Mouse (Mus musculus): Measurements from ENCODE around the gene Stmn1. TPM values are rescaled to one million over a fixed set of nuclear protein-coding genes. Genes with fewer than 3 reads are reported as not detected.

Gene Stmn1
- polyA plus RNA-seq, 1 experiment, result 109 TPM

GRCm38 (mm10) chr4:134449595-134450391 lies 18.3 kb upstream of the Stmn1 start:
- peaks cover 42% of the 10 kb centered on the region for H3K4me1 ChIP-seq (ENCODE audit: control insufficient read depth, insufficient read depth, low read length)
- TF ChIP-seq POLR2A (IDR thresholded peaks at IDR 0.05; ENCODE audit: control insufficient read depth, low read depth, low read length) (no peak), CTCF (IDR thresholded peaks at IDR 0.05; ENCODE audit: control insufficient read depth, insufficient read depth, insufficient replicate concordance, low read depth, low read length) (no peak)
- no peaks in the 10 kb centered on the region for H3K36me3 ChIP-seq (ENCODE audit: control insufficient read depth, insufficient read depth, low read length)
- H3K27ac ChIP-seq (ENCODE audit: control insufficient read depth, insufficient read depth, low read depth, low read length), result no peak overlapping the region; the same call in 1 of the 2 replicates
- H3K4me3 ChIP-seq (ENCODE audit: control insufficient read depth, low read depth, low read length), result peak overlapping the region; percentile 87
- no peaks in the 10 kb centered on the region; the same call in 1 of the 2 replicates for H3K27me3 ChIP-seq (ENCODE audit: control insufficient read depth, insufficient read depth, low read length)

GRCm38 (mm10) chr4:134450392-134451195 lies 17.5 kb upstream of the Stmn1 start:
- H3K36me3 ChIP-seq (ENCODE audit: control insufficient read depth, insufficient read depth, low read length), result no peaks in the 10 kb centered on the region
- peak overlapping the region; percentile 78 for H3K4me3 ChIP-seq (ENCODE audit: control insufficient read depth, low read depth, low read length)
- TF ChIP-seq CTCF (IDR thresholded peaks at IDR 0.05; ENCODE audit: control insufficient read depth, insufficient read depth, insufficient replicate concordance, low read depth, low read length), result no peak
- TF ChIP-seq POLR2A (IDR thresholded peaks at IDR 0.05; ENCODE audit: control insufficient read depth, low read depth, low read length), result no peak
- no peaks in the 10 kb centered on the region; the same call in 1 of the 2 replicates for H3K27me3 ChIP-seq (ENCODE audit: control insufficient read depth, insufficient read depth, low read length)
- peak overlapping the region; percentile 66 for H3K27ac ChIP-seq (ENCODE audit: control insufficient read depth, insufficient read depth, low read depth, low read length)
- peaks cover 42% of the 10 kb centered on the region for H3K4me1 ChIP-seq (ENCODE audit: control insufficient read depth, insufficient read depth, low read length)

- no peak overlapping the region for H3K4me3 ChIP-seq (ENCODE audit: control insufficient read depth, low read depth, low read length)
- TF ChIP-seq POLR2A (IDR thresholded peaks at IDR 0.05; ENCODE audit: control insufficient read depth, low read depth, low read length), result no peak
- no peak for TF ChIP-seq CTCF (IDR thresholded peaks at IDR 0.05; ENCODE audit: control insufficient read depth, insufficient read depth, insufficient replicate concordance, low read depth, low read length)
- H3K27ac ChIP-seq (ENCODE audit: control insufficient read depth, insufficient read depth, low read depth, low read length), result no peak overlapping the region
- H3K27me3 ChIP-seq (ENCODE audit: control insufficient read depth, insufficient read depth, low read length), result no peaks in the 10 kb centered on the region; the same call in 1 of the 2 replicates
- peaks cover 33% of the 10 kb centered on the region for H3K4me1 ChIP-seq (ENCODE audit: control insufficient read depth, insufficient read depth, low read length)
- H3K36me3 ChIP-seq (ENCODE audit: control insufficient read depth, insufficient read depth, low read length), result no peaks in the 10 kb centered on the region
Observed at GRCm38 (mm10) chr4:134451484-134451883, 16.6 kb upstream of the Stmn1 start.

GRCm38 (mm10) chr4:134453619-134454400 lies 14.3 kb upstream of the Stmn1 start:
- peak overlapping the region; percentile 64 for H3K4me3 ChIP-seq (ENCODE audit: control insufficient read depth, low read depth, low read length)
- H3K27ac ChIP-seq (ENCODE audit: control insufficient read depth, insufficient read depth, low read depth, low read length), result no peak overlapping the region
- TF ChIP-seq CTCF (IDR thresholded peaks at IDR 0.05; ENCODE audit: control insufficient read depth, insufficient read depth, insufficient replicate concordance, low read depth, low read length), result no peak
- TF ChIP-seq POLR2A (IDR thresholded peaks at IDR 0.05; ENCODE audit: control insufficient read depth, low read depth, low read length), result no peak
- no peaks in the 10 kb centered on the region for H3K36me3 ChIP-seq (ENCODE audit: control insufficient read depth, insufficient read depth, low read length)
- H3K4me1 ChIP-seq (ENCODE audit: control insufficient read depth, insufficient read depth, low read length), result peaks cover 19% of the 10 kb centered on the region
- H3K27me3 ChIP-seq (ENCODE audit: control insufficient read depth, insufficient read depth, low read length), result no peaks in the 10 kb centered on the region; the same call in 1 of the 2 replicates

GRCm38 (mm10) chr4:134455310-134455709 lies 12.8 kb upstream of the Stmn1 start:
- Histone ChIP-seq H3K4me1 (ENCODE audit: control insufficient read depth, insufficient read depth, low read length) (peaks cover 13% of the 10 kb centered on the region), H3K27me3 (ENCODE audit: control insufficient read depth, insufficient read depth, low read length) (no peaks in the 10 kb centered on the region; the same call in 1 of the 2 replicates), H3K27ac (ENCODE audit: control insufficient read depth, insufficient read depth, low read depth, low read length) (no peak overlapping the region), H3K4me3 (ENCODE audit: control insufficient read depth, low read depth, low read length) (no peak overlapping the region), H3K36me3 (ENCODE audit: control insufficient read depth, insufficient read depth, low read length) (no peaks in the 10 kb centered on the region)
- TF ChIP-seq CTCF (IDR thresholded peaks at IDR 0.05; ENCODE audit: control insufficient read depth, insufficient read depth, insufficient replicate concordance, low read depth, low read length) (no peak), POLR2A (IDR thresholded peaks at IDR 0.05; ENCODE audit: control insufficient read depth, low read depth, low read length) (no peak)

GRCm38 (mm10) chr4:134457130-134457825 lies 10.8 kb upstream of the Stmn1 start:
- H3K36me3 ChIP-seq (ENCODE audit: control insufficient read depth, insufficient read depth, low read length), result no peaks in the 10 kb centered on the region
- H3K4me1 ChIP-seq (ENCODE audit: control insufficient read depth, insufficient read depth, low read length), result peaks cover 2% of the 10 kb centered on the region; the same call in 1 of the 2 replicates
- no peak overlapping the region for H3K27ac ChIP-seq (ENCODE audit: control insufficient read depth, insufficient read depth, low read depth, low read length)
- H3K27me3 ChIP-seq (ENCODE audit: control insufficient read depth, insufficient read depth, low read length), result no peaks in the 10 kb centered on the region; the same call in 1 of the 2 replicates
- TF ChIP-seq POLR2A (IDR thresholded peaks at IDR 0.05; ENCODE audit: control insufficient read depth, low read depth, low read length) (no peak), CTCF (IDR thresholded peaks at IDR 0.05; ENCODE audit: control insufficient read depth, insufficient read depth, insufficient replicate concordance, low read depth, low read length) (no peak)
- H3K4me3 ChIP-seq (ENCODE audit: control insufficient read depth, low read depth, low read length), result no peak overlapping the region
